Mouse (Mus musculus): ENCODE measurements around the gene Lgals3bp.

The Lgals3bp gene

GRCm38 (mm10) chr11:118360907-118361341 lies 41.0 kb downstream of the Lgals3bp start:
- DNase-seq, result peak; percentile 70 to 77

GRCm38 (mm10) chr11:118360491-118360890 lies 41.4 kb downstream of the Lgals3bp start:
- DNase-seq, result peak; percentile 74 to 80

- no peak for DNase-seq
Observed at GRCm38 (mm10) chr11:118355640-118356039, 46.3 kb downstream of the Lgals3bp start, which contains the start of gene Timp2. Gene Timp2, minus strand, starts transcription at chr11:118355740.

GRCm38 (mm10) chr11:118355205-118355604 lies 46.7 kb downstream of the Lgals3bp start:
- DNase-seq, result peak; percentile 89 to 90

- DNase-seq, result peak; percentile 58
Observed at GRCm38 (mm10) chr11:118354636-118355191, 47.2 kb downstream of the Lgals3bp start.

- DNase-seq, result no peak
Observed at GRCm38 (mm10) chr11:118349494-118349893, 52.4 kb downstream of the Lgals3bp start.

GRCm38 (mm10) chr11:118348877-118349276 lies 53.0 kb downstream of the Lgals3bp start:
- DNase-seq, result peak; percentile 78 to 84

GRCm38 (mm10) chr11:118348419-118348818 lies 53.5 kb downstream of the Lgals3bp start:
- no peak for DNase-seq

GRCm38 (mm10) chr11:118347911-118348310 lies 54.0 kb downstream of the Lgals3bp start:
- no peak for DNase-seq

- no peak for DNase-seq
Observed at GRCm38 (mm10) chr11:118347391-118347790, 54.5 kb downstream of the Lgals3bp start.

- no peak for DNase-seq
Observed at GRCm38 (mm10) chr11:118346395-118347096, 55.3 kb downstream of the Lgals3bp start.

- DNase-seq, result no peak
Observed at GRCm38 (mm10) chr11:118345693-118346092, 56.2 kb downstream of the Lgals3bp start.

- DNase-seq, result no peak
Observed at GRCm38 (mm10) chr11:118343629-118344028, 58.3 kb downstream of the Lgals3bp start.
